Mouse (Mus musculus): ENCODE results near the gene Abca8b.

DNA sequence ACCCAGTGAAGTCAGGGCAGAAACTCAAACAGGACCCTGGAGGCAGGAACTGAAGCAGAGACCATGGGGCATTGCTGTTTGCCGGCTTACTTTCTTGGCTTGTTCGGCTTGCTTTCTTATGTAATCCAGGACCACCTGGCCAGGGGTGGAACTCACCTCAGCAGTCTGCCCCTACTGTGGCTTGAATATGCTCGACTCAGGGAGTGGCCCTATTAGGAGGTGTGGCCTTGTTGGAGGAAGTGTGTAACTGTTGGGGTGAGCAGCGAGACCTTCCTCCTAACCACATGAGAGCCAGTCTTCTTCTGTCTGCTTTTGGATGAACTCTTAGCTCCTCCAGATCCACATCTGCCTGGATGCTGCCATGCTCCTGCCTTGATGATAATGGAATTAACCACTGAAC is 108.9 kb downstream of the Abca8b start:
- no peak for TF ChIP-seq CTCF (IDR thresholded peaks at IDR 0.05; ENCODE audit: low read depth)
- TF ChIP-seq EP300 (IDR thresholded peaks at IDR 0.05; ENCODE audit: low read depth) = no peak
